Mouse (Mus musculus): ENCODE measurements around the gene Pcna.
"Not testable (repeated sequence)": the region's sequence is repeated elsewhere in the genome, so short reads cannot be mapped to it uniquely, and the experiment has no call there.

Pcna gene

DNA sequence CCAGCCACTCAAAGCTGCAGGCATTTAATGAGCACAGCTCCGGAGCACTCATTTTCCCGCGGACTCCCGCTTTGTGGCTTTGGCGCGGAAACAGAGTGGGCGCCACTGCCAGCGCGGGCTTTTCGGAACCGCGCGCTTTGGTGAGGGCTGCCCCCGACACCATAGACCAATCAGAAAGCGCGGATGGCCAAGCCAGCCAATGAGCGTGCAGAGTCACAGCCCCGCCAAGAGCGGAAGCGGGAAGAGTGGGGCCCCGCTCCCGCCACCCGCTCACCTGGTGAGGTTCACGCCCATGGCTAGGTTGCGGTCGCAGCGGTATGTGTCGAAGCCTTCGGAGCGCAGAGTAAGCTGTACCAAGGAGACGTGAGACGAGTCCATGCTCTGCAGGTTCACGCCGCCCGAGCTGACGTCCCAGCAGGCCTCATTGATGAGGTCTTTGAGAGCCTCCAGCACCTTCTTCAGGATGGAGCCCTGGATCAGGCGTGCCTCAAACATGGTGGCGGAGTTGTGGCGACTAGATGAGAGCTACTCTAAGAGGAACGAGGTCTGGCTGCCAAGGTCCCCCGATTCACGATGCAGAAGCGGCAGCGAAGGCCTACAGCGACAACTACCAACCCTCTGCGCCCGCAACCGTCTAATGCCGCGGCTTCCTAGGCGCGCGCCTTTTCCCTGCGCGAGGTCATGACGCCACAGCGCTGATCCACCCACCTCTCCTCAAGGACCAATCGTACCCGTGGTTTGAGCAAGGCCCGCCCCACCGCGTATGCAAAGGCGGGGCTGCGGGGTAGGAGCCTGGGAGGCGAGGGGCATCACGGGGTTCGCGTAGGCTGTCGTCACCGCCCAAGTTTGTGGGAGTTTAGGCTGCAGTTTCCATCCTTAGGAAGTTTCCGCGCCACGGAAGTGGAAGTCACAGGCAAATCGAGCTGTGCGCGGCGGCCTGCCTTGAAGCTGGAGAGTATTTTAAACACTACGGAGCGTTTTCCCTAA, at the start of gene Pcna:
TSS of gene Pcna (minus strand) at position 773 of the 987 bp plus-strand sequence.
- peak; percentile 100 for DNase-seq (ENCODE audit: inconsistent ontology term)

DNA sequence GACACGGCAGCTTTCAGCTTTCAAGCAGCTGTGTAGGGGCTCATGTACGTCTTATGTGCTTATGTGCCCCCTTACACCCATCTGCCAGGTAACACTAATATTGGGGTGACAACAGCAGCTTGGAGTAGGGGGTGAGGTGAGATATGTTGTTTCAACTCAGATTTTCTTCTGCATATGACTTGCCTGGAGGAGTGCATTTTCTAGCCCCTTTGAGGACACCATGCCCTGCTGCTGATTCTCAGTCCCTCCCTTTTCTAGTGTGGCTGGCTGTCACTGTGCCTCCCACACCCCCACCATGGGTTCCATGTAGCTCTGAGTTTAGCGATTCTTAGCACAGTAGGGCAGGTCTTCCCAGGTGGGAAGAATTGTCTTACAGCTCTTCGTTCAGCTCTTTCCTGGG, 48.3 kb upstream of the Pcna start:
- no peak for DNase-seq (ENCODE audit: inconsistent ontology term)

DNA sequence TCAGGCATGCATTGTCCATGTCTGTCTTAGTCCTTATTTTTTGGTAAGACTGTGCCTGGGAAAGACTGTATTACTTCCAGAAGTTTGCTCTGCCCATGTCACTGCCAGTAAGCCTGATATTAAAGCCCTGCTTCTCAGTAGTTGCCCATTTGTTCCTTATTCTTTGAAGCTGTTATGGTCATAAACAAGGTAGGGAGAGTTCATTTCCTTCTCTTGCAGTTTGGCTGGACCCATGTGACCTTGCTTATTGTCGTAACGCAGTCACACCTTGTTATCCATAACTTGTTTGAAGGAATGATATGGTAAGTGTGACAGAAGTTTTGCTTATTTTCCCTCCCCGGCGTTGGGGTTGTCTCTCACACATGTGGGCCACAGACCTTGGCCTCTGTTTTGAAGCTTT, 45.1 kb upstream of the Pcna start:
- no peak for DNase-seq (ENCODE audit: inconsistent ontology term)

DNA sequence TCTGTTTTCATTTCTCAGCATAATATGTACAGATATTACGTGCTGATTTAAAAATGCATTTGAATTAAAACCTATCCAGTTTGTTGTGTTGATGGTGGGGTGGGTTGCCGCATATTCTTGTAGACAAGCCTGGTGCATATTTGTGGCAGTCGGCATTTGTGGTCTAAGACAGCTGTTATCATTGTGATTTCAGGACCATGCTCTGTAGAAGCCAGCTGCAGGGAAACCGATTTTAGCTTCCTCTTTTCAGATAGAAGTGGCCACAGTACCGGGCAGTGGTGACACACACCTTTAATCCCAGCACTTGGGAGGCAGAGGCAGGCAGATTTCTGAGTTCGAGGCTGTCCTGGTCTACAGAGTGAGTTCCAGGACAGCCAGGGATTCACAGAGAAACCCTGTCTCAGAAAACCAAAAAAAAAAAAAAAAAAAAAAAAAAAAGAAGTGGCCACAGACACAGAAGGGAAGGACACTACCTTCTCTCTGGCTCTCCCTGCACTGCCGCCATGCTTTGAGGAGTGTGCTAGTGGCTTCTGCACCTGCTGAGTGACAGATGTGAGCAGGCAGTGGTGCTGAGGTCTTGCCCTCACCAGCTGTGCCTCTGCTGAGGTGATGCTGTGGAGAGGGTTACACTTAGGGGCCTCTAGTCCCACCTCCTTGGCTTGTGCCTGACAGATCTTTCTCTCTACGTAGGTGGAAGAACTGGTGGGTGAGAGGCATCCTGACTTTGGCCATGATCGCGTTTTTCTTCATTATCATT, 40.8 kb upstream of the Pcna start:
- no peak for DNase-seq (ENCODE audit: inconsistent ontology term)

DNA sequence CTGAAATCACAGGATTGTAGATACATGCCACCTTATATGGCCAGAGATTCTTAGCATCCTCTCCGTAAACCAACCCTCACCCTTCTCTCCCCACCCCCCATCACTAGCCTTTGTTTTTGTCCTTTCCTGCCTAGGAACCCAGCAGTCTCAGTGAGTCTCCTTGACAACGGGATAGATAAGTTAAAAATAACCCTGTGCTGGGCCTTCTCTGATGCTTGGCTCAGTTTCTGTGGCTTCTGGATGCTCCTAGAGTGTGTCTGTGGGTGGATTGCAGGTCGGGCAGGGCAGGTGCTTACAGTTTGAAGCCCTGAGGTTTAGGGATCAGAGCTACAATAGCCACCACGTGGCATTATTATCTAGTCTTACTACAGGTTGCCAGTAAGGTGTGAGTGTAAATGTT, 39.0 kb upstream of the Pcna start:
- DNase-seq (ENCODE audit: inconsistent ontology term), result no peak

DNA sequence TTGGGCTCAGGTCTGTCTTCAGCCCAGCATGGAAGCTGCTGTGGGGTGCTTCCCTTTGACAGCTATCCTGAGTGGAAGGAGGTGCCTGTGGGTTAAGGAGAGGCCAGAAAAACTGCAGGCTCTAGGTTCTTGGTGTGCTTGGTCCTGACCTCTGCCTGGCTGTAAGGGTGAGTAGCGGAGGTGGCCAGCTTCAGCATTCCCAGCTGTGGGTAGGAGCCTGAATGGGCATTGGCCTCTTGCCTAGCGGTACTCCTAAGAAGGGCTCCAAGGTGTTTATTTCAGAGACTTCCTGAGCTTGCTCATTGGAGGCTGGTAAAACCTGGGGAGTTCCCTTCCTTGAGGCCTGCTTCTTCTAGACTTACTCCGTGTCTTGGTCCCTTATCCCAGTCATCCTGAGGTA, 38.2 kb upstream of the Pcna start:
- DNase-seq (ENCODE audit: inconsistent ontology term), result no peak

DNA sequence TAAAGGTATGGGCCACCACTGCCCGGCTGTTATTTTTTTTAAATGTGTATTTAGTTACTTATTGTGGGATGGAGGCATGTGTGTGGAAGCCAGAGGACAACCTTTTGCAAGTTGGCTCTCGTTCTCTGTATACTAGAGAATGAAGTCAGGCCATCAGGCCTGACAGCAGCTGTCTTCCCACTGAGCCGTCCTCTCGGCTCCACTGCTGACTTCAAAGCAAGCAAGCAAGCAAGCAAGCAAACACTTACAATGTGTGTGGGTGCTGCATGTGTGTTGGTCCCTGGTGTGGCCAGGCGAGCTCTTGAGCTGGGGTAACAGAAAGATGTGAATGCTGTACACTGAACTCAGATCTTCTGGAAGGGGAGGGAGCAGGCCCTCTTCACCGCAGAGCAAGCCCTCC, 37.7 kb upstream of the Pcna start:
- no peak for DNase-seq (ENCODE audit: inconsistent ontology term)

DNA sequence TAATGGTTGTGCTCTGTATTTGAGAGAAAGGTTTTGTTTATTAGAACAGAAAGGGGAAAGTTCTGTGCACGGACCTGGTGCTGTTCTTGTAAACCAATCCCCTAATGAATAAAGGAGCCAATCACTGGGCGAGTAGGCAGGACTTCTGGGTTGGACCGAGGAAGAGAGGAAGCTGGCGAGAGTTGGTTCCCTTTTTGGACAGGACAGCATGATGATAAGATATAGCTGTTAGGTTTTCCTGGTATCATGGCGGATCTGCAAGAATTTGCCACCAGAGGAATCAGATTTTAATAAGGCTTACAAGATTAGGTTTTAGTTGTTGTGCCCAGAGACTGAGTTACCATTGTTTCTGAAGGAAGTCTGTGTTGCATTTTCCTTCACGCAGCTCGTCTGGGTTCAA, 36.1 kb upstream of the Pcna start:
- not testable (repeated sequence) for DNase-seq (ENCODE audit: inconsistent ontology term)

DNA sequence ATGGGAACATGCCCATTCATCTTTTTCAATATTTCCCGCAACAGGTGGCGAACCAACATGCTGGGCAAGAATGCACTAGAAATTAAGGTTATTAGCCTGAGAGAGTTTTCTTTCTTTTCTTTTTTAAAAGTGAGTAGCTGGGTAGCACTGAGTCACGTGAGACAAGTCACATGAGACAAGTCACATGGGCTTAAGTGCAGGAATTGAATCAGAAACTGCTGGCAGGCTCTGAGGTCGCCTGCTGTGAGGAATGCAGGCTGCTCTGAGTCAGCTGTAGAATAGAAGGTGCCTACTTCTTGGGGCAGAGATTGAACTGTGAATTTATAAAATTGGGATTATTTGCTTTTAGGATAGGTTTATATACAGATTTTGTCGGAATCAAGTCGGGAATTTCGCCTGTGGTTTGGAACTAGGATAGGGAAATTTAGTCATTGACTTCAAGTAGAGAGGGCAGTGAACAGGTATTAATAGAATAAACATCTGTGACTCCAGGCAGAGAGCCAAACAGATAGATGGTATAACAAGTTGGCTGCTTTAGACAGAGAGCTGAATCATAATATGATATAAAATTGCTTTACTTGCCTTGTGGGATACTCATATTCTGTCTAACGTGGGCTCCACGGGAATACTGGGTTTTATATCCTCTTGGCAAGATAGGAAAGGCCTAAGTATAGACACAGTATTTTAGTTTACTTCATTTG, 33.4 kb upstream of the Pcna start:
- peak; percentile 66 for DNase-seq (ENCODE audit: inconsistent ontology term)

DNA sequence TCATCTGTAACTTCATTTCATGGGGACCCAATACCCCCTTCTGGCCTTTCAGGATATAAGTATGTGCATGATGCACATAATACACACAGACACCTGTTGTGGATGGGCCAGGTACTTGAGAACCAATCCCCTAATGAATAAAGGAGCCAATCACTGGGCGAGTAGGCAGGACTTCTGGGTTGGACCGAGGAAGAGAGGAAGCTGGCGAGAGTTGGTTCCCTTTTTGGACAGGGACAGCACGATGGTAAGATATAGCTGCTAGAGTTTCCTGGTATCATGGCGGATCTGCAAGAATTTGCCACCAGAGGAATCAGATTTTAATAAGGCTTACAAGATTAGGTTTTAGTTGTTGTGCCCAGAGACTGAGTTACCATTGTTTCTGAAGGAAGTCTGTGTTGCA, 32.6 kb upstream of the Pcna start:
- DNase-seq (ENCODE audit: inconsistent ontology term), result not testable (repeated sequence)

DNA sequence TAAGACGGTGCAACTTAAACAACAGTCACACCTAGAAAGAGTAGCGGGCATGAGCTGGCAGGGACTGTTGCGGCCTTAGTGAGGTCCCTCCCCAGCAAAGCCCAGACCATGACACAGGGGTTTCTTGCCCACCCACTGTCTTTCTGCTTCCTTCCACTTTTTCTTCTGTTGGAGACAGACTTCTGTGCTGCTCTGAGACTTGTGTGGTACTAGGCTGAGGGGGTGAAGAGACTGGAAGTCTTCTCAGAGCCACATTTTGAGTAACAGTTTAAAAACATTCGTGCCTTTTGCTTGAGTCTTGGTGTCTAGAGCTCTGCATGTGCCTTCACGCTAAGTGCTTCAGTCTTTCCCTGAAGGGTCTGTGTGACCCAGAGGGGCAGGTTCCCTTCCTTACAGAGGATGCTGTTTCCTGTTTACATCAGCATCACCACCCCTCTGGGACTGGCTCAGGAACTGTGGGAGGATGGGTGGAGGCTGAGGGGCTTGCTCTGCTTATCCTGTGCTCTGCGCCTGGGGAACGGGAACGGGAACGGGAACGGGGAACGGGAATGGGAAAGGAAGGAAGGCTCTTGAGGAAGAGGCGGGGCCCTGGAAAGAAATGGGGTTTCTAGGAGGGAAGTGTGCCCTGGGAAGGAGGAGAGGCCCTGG, 31.5 kb upstream of the Pcna start:
- DNase-seq (ENCODE audit: inconsistent ontology term), result no peak

DNA sequence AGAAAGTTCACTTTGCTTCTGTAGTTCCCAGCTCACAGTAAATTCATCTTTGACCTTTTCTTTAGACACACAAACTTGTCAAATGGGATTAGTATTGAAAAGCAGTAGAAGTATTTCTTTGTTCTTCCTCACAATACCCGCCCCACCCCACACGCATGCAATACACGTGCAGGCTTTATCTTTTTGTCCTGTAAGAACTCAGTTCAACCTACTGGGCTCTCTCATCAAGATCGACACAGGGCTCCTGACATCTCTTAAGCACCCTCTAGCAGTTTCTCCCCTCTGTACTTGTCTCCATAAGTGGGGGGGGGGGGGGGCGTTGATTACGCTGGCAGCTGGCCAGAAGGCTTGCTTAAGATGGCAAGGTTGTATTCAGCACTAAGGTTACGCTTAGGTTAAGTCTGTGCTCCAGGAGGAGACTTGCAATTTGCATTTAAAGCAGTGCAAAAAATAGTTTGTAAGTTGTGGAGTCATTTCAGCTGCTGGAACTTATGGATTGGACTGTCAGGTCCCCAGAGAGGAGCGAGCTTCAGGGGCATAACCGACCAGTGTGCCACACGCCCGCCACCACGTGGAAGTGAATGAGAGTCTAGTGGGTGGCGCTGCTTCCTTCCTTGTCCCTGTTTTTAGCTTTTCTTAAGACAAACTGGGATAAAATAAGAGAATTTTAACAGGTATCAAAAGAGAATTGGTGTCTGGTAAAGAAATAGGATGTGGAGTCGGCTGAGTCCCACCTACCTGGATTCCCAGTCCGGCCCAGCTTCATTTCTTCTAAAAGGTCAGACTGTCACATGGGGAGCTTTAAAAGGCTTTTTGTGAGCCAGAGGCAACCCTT, 30.3 kb upstream of the Pcna start:
- peak; percentile 36 for DNase-seq (ENCODE audit: inconsistent ontology term)

DNA sequence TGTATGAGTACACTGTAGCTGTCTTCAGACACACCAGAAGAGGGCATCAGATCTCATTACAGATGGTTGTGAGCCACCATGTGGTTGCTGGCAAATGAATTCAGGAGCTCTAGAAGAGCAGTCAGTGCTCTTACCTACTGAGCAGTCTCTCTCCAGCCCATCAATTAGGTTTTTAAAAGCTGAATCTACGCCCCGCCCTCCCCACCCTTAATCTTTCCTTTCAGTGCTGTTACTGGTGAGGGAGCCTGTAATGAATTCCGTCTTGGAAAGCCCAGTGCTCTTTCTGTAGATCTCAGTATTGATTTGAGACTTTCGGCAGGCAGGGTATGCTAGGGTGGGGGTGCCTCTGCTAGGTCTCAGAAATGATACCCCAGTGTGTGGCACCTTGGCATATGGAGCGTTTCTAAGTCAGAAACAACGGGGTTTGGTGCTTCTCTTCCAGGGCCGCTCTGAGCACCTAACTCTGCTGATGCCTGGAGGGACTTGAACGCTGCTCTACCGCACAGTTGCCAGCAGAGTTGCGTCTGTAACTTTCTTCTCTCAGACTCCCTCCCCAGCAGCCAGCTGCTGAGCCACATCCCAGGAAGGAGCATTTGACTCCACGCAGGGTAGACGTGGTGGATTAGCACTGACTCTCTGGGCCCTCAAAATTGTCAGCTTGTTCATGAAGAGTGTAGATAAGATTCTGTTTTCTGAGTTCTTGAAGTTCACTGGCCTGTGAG, 29.5 kb upstream of the Pcna start:
- no peak for DNase-seq (ENCODE audit: inconsistent ontology term)

DNA sequence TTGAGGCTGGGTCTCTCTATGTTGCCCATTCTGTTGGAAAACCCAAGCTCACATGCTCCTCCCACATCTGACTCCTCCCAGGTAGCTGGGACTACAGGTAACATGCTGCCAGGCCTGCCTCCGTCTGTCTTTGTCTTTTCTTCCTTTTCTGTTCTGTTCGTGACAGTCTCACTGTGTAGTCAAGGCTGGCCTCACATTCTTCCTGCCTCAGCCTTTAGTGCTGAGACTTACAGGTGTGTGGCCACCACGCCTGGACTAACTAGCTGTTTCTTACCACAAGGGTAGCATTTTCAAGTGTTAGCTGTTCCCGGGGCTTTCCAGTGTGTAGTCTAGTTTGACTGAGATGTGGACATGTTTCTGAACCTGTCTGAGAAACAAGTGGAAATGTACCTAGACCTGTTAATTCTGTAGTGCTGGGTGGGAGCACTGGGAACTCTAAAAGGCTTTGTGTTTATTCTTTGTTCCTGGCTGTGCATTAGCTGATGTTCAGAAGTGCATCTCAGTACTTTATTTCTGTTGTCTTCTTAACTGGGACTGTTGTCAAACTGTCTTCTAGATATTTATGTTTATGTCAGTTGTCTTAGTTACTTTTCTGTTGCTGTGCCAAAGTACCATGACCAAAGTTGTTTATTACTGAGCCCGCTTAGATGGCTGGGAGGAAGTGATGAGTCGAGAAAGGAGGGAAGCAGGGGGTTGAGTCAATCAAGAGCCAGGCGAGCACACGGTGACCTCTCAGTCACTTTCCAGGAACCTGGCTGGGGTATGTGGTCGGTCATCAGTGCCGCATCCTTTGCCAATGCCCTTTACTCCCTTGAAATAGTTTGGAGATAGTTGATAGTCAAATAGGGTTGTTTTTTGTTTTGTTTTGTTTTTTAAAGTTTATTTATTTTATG, 28.7 kb upstream of the Pcna start:
- no peak for DNase-seq (ENCODE audit: inconsistent ontology term)

DNA sequence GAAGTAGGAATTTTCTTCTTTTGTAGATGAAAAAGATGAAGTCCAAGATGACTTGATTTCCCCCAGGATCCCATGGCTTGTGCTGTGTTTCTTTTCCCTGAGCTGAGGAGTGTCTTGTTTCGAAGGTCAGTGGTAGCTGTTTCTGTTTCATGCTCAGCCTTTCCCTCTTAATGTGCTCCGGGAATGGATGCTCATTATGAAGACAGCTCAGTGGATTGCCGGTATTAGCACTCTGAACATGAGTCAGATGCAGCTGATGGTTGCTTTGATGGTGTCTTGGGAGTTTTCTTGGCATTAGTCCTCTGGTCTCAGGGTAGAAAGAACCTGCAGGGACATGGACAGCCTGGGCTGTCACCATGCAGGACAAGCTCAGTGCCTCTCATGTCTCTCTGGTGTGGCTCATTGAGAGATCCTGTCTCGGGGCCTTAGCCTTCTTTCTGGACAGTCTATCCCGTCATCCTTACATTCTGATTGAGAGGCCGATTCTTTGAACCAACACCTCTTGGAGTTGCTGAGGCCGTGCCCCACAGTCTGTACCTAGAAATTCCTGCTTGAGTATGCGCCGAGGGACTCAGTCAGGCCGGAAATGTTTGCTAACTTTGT, 27.5 kb upstream of the Pcna start:
- DNase-seq (ENCODE audit: inconsistent ontology term), result peak; percentile 55

DNA sequence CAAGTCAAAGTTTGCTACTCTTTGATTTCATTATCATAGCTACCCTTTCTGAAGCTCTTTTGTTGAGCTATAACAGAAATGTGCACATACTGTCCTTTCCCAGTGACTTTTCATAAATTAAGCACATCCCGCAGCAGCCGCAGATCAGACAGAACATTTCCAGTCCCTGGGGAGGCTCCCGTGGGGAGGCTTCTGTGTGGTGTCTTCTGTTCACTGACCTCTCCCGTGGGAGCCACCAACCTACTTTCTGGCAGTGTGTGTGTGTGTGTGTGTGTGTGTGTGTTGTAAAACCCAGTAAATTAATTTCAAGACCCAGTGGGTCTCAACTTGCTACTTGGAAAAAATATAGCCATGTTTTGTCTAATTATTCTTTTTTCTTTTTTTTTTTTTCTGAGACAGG, 26.9 kb upstream of the Pcna start:
- DNase-seq (ENCODE audit: inconsistent ontology term), result no peak

DNA sequence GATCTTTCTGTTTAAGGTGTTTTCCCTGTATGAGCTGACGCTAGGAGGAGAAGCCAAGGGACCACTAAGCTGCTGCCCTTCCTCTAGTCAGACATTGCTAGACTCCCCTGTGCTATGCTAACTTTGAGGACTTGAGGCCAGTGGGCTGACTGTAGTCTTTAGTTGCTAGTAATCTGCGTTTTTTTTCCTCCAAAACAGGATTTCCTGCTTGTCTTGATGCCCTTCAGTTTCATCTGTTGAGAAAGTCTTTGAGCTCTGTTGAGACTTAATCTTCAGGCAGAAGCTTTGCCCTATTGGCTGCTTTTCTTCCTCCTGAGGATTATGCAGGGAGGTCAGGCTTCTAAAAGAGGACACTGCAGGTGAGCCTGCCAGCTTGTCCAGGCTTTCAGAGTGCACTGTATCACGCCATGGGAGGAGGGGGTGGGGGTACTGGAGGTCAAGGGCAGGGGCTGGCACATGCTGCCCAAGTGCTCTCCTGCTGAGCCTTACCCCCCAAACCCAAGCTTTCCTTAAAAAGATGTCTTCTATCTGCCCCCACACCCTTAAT, 26.3 kb upstream of the Pcna start:
- no peak for DNase-seq (ENCODE audit: inconsistent ontology term)

DNA sequence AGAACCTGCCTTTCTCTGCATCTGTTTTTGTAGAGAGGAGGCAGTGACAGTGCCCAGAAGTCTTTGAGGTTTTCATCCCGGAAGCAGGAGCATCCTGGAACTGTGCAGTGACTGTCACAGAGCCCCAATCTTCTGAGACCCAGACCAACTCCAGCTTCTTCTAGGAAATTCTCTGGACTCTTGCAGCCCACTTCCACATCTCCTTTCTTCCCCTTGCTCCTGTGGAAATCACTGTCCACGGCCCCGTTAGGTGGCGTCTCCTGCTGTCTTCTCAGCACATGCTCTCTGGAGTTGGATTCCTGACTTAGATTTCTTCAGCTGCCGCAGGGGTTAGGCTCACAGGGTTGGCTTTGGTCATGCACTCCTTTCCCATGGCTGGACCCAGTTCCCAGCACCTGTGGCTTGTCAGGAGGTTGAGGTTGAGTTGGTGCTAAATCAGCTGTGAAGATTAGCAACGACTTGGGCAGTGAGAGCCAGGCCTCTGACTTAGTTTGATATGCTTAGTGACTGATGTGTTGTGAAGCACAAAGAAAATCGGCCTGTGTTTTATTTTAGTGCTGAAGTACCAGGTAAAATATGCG, 25.2 kb upstream of the Pcna start:
- DNase-seq (ENCODE audit: inconsistent ontology term), result peak; percentile 36
